Mouse (Mus musculus) hindbrain, embryonic 13.5 days (tissue): ENCODE data around the gene 3110082I17Rik. TPM values are rescaled to one million over a fixed set of nuclear protein-coding genes. Genes with fewer than 3 reads are reported as not detected.
A peak's percentile ranks its signal among the peaks of the same experiment; 100 is the strongest.

ENCODE experiments used
- ATAC-seq: fragments of 200-750 bp; cut with Nextera tagmentation; 2 replicates; pipeline ENCODE4 v1.8.0; 2017; ENCODE audit warnings: moderate TSS enrichment; ENCODE audit not compliant: low FRiP score
- H3K27ac ChIP-seq: fragments of 300-500 bp; sonication (generic); 2 replicates; pipeline ENCODE4 v1.5.1; 2015; ENCODE audit warnings: inconsistent platforms, mild to moderate bottlenecking, moderate library complexity
- H3K27me3 ChIP-seq: fragments of 300-500 bp; sonication (generic); 2 replicates; pipeline ENCODE4 v1.6.1; 2015; ENCODE audit warnings: mild to moderate bottlenecking, inconsistent platforms
- H3K36me3 ChIP-seq: fragments of 300-500 bp; sonication (generic); 2 replicates; pipeline ENCODE4 v1.6.1; 2015; ENCODE audit warnings: mild to moderate bottlenecking, inconsistent platforms
- H3K4me1 ChIP-seq: fragments of 300-500 bp; sonication (generic); replicated peaks from 2 replicates; pipeline ENCODE4 v1.6.1; 2015; ENCODE audit warnings: inconsistent platforms
- H3K4me2 ChIP-seq: fragments of 300-500 bp; sonication (generic); 2 replicates; pipeline ENCODE4 v1.6.1; 2015; ENCODE audit warnings: inconsistent platforms, mild to moderate bottlenecking, moderate library complexity
- H3K4me3 ChIP-seq: fragments of 300-500 bp; sonication (generic); 2 replicates; pipeline ENCODE4 v1.5.1; 2015; ENCODE audit warnings: mild to moderate bottlenecking, inconsistent platforms
- H3K9ac ChIP-seq: fragments of 300-500 bp; sonication (generic); 2 replicates; pipeline ENCODE4 v1.6.1; 2015; ENCODE audit warnings: mild to moderate bottlenecking, inconsistent platforms
- H3K9me3 ChIP-seq: fragments of 300-500 bp; sonication (generic); 2 replicates; pipeline ENCODE4 v1.6.1; 2016; ENCODE audit warnings: inconsistent platforms
- WGBS: fragments of 180-500 bp; shearing (Covaris S2); methylation state at CpG from one replicate; pipeline ENCODE4 v1.1.7; 2015; 5-methylcytosine and 5-hydroxymethylcytosine counted together
- polyA plus RNA-seq: library from polyadenylated mRNA; unstranded; fragments of >200 nt; fragmentation: Nextera tagmentation; extraction: Ambion mirVana; gene quantifications from 2 replicates; pipeline ENCODE4 v1.2.1, GENCODE M21; 2015

Gene 3110082I17Rik
- polyA plus RNA-seq, 1 experiment from 2014 or later: 16.2 TPM

- 78% methylated on average over 7 of the region's 7 CpGs for WGBS
- H3K4me2 ChIP-seq: no peak overlapping the region
- H3K27ac ChIP-seq: peak overlapping the region; percentile 36
- peaks cover 68% of the 10 kb centered on the region for H3K4me1 ChIP-seq
- no peak for ATAC-seq
- H3K4me3 ChIP-seq: no peak overlapping the region
- H3K9me3 ChIP-seq: no peaks in the 10 kb centered on the region
- no peaks in the 10 kb centered on the region for H3K36me3 ChIP-seq
- no peak overlapping the region for H3K9ac ChIP-seq
- no peaks in the 10 kb centered on the region for H3K27me3 ChIP-seq
Measured at GRCm38 (mm10) chr5:139432747-139433508, 27.4 kb downstream of the 3110082I17Rik start.

- Histone ChIP-seq H3K4me2 (no peak overlapping the region), H3K4me1 (peaks cover 69% of the 10 kb centered on the region), H3K36me3 (no peaks in the 10 kb centered on the region), H3K9me3 (no peaks in the 10 kb centered on the region), H3K27ac (peak overlapping the region; percentile 44), H3K27me3 (no peaks in the 10 kb centered on the region), H3K4me3 (no peak overlapping the region), H3K9ac (peak overlapping the region; percentile 19; the same call in 1 of the 2 replicates)
- WGBS: 55% methylated on average over 6 of the region's 6 CpGs
- no peak for ATAC-seq
Measured at GRCm38 (mm10) chr5:139432333-139432732, 28.0 kb downstream of the 3110082I17Rik start.

GRCm38 (mm10) chr5:139429818-139430341 is 30.4 kb downstream of the 3110082I17Rik start:
- no peaks in the 10 kb centered on the region for H3K36me3 ChIP-seq
- H3K4me3 ChIP-seq: no peak overlapping the region
- peaks cover 58% of the 10 kb centered on the region for H3K4me1 ChIP-seq
- no peaks in the 10 kb centered on the region for H3K27me3 ChIP-seq
- WGBS: 34% methylated on average over 12 of the region's 12 CpGs
- peak; percentile 19; the same call in 1 of the 2 replicates for ATAC-seq
- peak overlapping the region; percentile 56 for H3K9ac ChIP-seq
- 0 out of 2 replicates have a peak overlapping the region, but pooled peaks have one; percentile 2 for H3K4me2 ChIP-seq
- no peaks in the 10 kb centered on the region for H3K9me3 ChIP-seq
- peak overlapping the region; percentile 63 for H3K27ac ChIP-seq

- H3K36me3 ChIP-seq: no peaks in the 10 kb centered on the region
- no peak overlapping the region for H3K27ac ChIP-seq
- no peaks in the 10 kb centered on the region for H3K9me3 ChIP-seq
- ATAC-seq: no peak
- no peaks in the 10 kb centered on the region for H3K27me3 ChIP-seq
- no peak overlapping the region for H3K4me3 ChIP-seq
- no peak overlapping the region for H3K9ac ChIP-seq
- H3K4me1 ChIP-seq: peaks cover 61% of the 10 kb centered on the region
- H3K4me2 ChIP-seq: no peak overlapping the region
- WGBS: 82% methylated on average over 9 of the region's 9 CpGs
Measured at GRCm38 (mm10) chr5:139427989-139428388, 32.3 kb downstream of the 3110082I17Rik start.

- H3K9ac ChIP-seq: no peak overlapping the region
- no peaks in the 10 kb centered on the region for H3K9me3 ChIP-seq
- H3K27me3 ChIP-seq: no peaks in the 10 kb centered on the region
- H3K36me3 ChIP-seq: no peaks in the 10 kb centered on the region
- 93% methylated on average over 9 of the region's 9 CpGs for WGBS
- no peak overlapping the region for H3K27ac ChIP-seq
- ATAC-seq: no peak
- H3K4me1 ChIP-seq: peaks cover 62% of the 10 kb centered on the region
- no peak overlapping the region for H3K4me3 ChIP-seq
- H3K4me2 ChIP-seq: no peak overlapping the region
Measured at GRCm38 (mm10) chr5:139427001-139427400, 33.3 kb downstream of the 3110082I17Rik start.

- Histone ChIP-seq H3K9me3 (no peaks in the 10 kb centered on the region), H3K4me1 (peaks cover 50% of the 10 kb centered on the region)
- WGBS: 85% methylated on average over 9 of the region's 9 CpGs
Measured at GRCm38 (mm10) chr5:139425198-139425597, 35.1 kb downstream of the 3110082I17Rik start.

GRCm38 (mm10) chr5:139423026-139423865 is 37.1 kb downstream of the 3110082I17Rik start, which contains the start of gene Gper1:
Gene Gper1 (plus strand): TSS chr5:139423151.
- Histone ChIP-seq H3K4me3 (peak within 1 kb of the TSS; percentile 32), H3K9me3 (no peaks in the 10 kb centered on the region), H3K4me1 (peaks cover 51% of the 10 kb centered on the region), H3K36me3 (no peaks in the 10 kb centered on the region), H3K27me3 (no peaks in the 10 kb centered on the region), H3K9ac (peak within 1 kb of the TSS; percentile 65), H3K4me2 (peak within 1 kb of the TSS; percentile 42), H3K27ac (peak within 1 kb of the TSS; percentile 60; the same call in 1 of the 2 replicates)
- no peak for ATAC-seq
- 56% methylated on average over 21 of the region's 21 CpGs for WGBS

More at GRCm38 (mm10) chr5:139425198-139425597, 35.1 kb downstream of the 3110082I17Rik start:
- Histone ChIP-seq H3K4me3 (no peak overlapping the region), H3K4me2 (no peak overlapping the region), H3K36me3 (no peaks in the 10 kb centered on the region), H3K9ac (no peak overlapping the region), H3K27ac (no peak overlapping the region), H3K27me3 (no peaks in the 10 kb centered on the region)
- no peak for ATAC-seq

- H3K9ac ChIP-seq: peak overlapping the region; percentile 58
- peaks cover 46% of the 10 kb centered on the region for H3K4me1 ChIP-seq
- no peaks in the 10 kb centered on the region for H3K27me3 ChIP-seq
- peak overlapping the region; percentile 81 for H3K27ac ChIP-seq
- 8% methylated on average over 3 of the region's 3 CpGs for WGBS
- no peaks in the 10 kb centered on the region for H3K9me3 ChIP-seq
- peak; percentile 67 for ATAC-seq
- peaks cover 3% of the 10 kb centered on the region; the same call in 1 of the 2 replicates for H3K36me3 ChIP-seq
- H3K4me3 ChIP-seq: no peak overlapping the region
- no peak overlapping the region for H3K4me2 ChIP-seq
Measured at GRCm38 (mm10) chr5:139418633-139419032, 41.7 kb downstream of the 3110082I17Rik start.

GRCm38 (mm10) chr5:139418110-139418509 is 42.2 kb downstream of the 3110082I17Rik start:
- no peak overlapping the region for H3K4me2 ChIP-seq
- H3K9me3 ChIP-seq: no peaks in the 10 kb centered on the region
- H3K27me3 ChIP-seq: no peaks in the 10 kb centered on the region
- WGBS: 59% methylated on average over 2 of the region's 2 CpGs
- H3K27ac ChIP-seq: peak overlapping the region; percentile 81
- peaks cover 3% of the 10 kb centered on the region; the same call in 1 of the 2 replicates for H3K36me3 ChIP-seq
- ATAC-seq: no peak
- no peak overlapping the region for H3K4me3 ChIP-seq
- peaks cover 41% of the 10 kb centered on the region for H3K4me1 ChIP-seq
- peak overlapping the region; percentile 58; the same call in 1 of the 2 replicates for H3K9ac ChIP-seq

- no peak for ATAC-seq
- Histone ChIP-seq H3K27me3 (no peaks in the 10 kb centered on the region), H3K9ac (no peak overlapping the region), H3K4me1 (peaks cover 35% of the 10 kb centered on the region), H3K27ac (peak overlapping the region; percentile 81; the same call in 1 of the 2 replicates), H3K36me3 (peaks cover 3% of the 10 kb centered on the region; the same call in 1 of the 2 replicates), H3K4me3 (no peak overlapping the region), H3K9me3 (no peaks in the 10 kb centered on the region), H3K4me2 (no peak overlapping the region)
- WGBS: 93% methylated on average over 3 of the region's 3 CpGs
Measured at GRCm38 (mm10) chr5:139417480-139417879, 42.8 kb downstream of the 3110082I17Rik start.

- Histone ChIP-seq H3K9ac (no peak overlapping the region), H3K27ac (no peak overlapping the region), H3K4me2 (no peak overlapping the region), H3K36me3 (peaks cover 3% of the 10 kb centered on the region; the same call in 1 of the 2 replicates), H3K27me3 (no peaks in the 10 kb centered on the region), H3K9me3 (no peaks in the 10 kb centered on the region), H3K4me3 (no peak overlapping the region), H3K4me1 (peaks cover 31% of the 10 kb centered on the region)
- 97% methylated on average over 4 of the region's 4 CpGs for WGBS
- ATAC-seq: no peak
Measured at GRCm38 (mm10) chr5:139416942-139417341, 43.4 kb downstream of the 3110082I17Rik start.

GRCm38 (mm10) chr5:139415001-139415400 is 45.3 kb downstream of the 3110082I17Rik start:
- Histone ChIP-seq H3K4me1 (peaks cover 30% of the 10 kb centered on the region), H3K9ac (no peak overlapping the region), H3K27me3 (no peaks in the 10 kb centered on the region), H3K36me3 (peaks cover 3% of the 10 kb centered on the region; the same call in 1 of the 2 replicates), H3K27ac (no peak overlapping the region), H3K4me2 (no peak overlapping the region), H3K9me3 (no peaks in the 10 kb centered on the region), H3K4me3 (no peak overlapping the region)
- WGBS: 92% methylated on average over 5 of the region's 5 CpGs
- no peak for ATAC-seq
